Mouse (Mus musculus): ENCODE measurements around the gene Rars.

Gene Rars

DNA sequence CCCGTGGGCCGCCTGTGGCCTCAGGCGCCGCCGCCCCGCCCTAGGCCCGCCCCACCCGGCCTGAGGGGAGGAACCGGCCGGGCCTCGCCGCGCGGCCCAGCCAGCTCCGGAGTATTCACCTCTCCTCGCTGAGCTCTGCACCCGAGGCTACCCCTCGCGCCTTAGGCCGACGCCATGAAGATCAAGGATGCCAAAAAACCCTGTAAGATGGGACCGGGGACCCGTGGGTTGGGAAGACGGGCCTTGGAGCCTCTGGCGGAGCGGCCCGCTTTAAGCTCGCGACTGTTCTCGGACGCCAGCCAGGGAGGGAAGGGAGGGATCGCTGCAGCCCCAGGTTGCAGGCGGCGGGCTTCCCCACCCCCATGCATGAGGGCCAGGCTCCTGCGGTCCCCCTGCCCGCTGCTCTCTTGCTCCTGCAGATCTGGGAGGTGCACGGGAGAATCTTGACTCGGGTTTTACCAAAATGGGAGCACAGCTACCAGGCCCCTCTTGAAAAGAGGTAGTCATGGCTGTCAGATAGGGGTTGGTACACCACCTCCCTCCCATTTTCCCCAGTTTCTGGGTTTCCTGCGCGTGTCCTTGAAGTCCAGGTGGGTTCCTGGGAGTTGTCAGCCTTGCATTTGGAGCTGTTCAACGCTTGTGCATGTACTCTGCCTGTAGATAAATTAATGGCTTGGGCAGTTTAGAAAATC is 64.4 kb downstream of the Rars start:
- peak; percentile 30 for DNase-seq (ENCODE audit: low spot score)

DNA sequence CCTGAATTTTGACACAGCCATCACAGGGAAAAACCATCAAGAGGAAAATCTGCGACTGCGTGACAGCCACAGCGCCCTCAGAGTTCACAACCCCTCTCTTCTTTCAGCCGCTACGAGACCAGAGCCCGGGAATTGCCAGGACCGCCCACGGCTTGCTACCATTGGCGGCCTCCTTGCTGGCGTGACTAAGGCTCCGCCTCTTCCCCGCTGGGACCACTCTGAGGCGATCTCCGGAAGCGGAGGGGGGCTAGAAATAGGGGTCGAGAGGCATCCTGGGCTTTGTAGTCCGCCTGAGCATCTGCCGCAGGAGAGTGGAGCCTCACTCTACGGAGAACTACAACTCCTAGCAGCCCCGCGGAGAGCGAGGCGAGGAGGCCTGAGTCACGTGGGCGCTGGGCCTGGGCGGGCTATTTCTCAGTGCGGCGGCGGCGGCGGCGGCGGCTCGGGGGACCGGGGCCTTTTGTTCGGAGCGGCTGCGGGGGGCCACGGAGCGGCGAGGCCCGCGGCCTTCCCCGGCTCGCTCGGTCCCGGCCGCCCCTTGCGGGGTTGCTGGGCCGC is 65.0 kb downstream of the Rars start, which contains the start of gene Pank3:
Gene Pank3, plus strand, starts transcription at position 297 of the 558 bp plus-strand sequence.
- DNase-seq (ENCODE audit: low spot score): peak; percentile 77

DNA sequence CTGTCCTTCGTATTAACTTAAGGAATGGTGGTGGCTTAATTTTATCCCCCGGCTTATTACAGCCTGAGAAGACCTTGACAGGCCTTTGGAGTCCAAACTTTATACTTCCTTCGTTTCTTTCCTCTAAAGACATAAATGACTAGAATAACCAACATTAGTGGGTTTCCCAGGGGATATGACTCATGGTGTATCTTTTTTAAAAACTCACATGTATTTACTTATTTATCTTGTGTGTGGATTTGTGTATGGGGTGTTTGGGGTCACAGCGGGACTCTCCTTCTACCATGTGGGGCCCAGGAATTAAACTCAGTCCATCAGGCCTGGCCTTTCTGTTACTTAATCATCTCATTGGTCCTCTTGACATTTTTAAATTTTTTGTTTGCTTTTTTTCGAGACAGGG is 67.5 kb downstream of the Rars start:
- no peak for DNase-seq (ENCODE audit: low spot score)

DNA sequence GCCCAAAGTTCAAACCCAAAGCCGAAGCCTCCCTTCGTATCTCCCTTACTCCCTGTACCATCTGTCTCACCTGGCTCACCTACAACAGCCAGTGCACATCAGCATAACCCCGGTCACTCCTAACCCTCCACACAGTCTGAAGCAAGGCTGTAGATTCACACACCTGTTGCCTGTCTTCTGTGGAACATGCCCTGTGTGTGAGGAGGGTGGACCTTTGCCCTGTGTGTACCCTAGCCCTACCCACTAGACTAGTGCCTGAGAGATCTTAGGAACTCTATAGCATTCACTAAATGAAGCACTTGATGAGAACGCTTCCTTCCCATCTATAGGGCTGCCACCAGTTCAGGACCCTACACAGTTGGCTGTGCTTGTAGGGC is 73.7 kb downstream of the Rars start:
- DNase-seq (ENCODE audit: low spot score): no peak

DNA sequence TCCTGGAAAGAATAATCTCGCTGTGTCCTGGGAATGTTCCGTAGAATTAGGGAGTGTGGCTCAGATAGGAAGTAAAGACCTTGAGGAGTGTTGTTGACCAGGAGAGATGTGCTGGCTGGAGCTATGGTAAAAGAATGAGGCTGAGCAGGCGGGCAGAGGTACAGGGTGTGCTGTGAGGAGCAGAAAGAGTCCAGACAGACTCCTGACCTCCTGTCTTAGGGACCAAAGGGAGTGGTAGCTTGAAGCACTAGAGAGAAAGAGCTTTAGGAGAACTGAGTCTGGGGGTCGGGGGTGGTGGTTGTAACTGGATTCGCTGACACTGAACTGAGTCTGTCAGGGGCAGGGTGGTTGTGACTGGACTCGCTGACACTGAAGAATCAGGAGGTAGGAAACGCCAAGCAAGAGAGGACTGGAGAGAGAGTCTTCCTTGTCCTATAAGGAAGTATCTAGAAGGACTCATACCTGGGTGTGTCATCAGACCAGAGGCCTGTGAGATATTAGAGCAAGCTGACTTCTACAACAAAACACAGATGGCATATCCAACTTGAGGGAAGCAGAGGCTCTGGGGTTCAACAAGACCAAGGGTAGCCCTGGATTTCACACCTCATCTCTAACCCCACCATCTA is 74.2 kb downstream of the Rars start:
- DNase-seq (ENCODE audit: low spot score): no peak

Measured in urinary bladder, postnatal 10 days (tissue).